Mouse (Mus musculus) stomach, embryonic 14.5 days (tissue): ENCODE data around the gene Me1. TPM values are rescaled to one million over a fixed set of nuclear protein-coding genes. Genes with fewer than 3 reads are reported as not detected.

Experiments used
- ATAC-seq: fragments of 200-750 bp; cut with Nextera tagmentation; 2 replicates; pipeline ENCODE4 v1.8.0; 2017; ENCODE audit warnings: low read depth, moderate TSS enrichment; ENCODE audit not compliant: insufficient number of reproducible peaks, insufficient read depth, low FRiP score
- H3K27ac ChIP-seq: fragments of 300-500 bp; sonication (generic); 2 replicates; pipeline ENCODE4 v1.5.1; 2014; ENCODE audit warnings: mild to moderate bottlenecking, low read length, moderate library complexity, mixed read lengths
- H3K27me3 ChIP-seq: fragments of 300-500 bp; sonication (generic); 2 replicates; pipeline ENCODE4 v1.6.1; 2014; ENCODE audit warnings: low read length, control low read depth, mixed read lengths; ENCODE audit not compliant: control insufficient read depth, insufficient read depth
- H3K36me3 ChIP-seq: fragments of 300-500 bp; sonication (generic); 2 replicates; pipeline ENCODE4 v1.6.1; 2014; ENCODE audit warnings: mild to moderate bottlenecking, control low read depth, low read length, moderate library complexity, mixed read lengths; ENCODE audit not compliant: control insufficient read depth, insufficient read depth
- H3K4me1 ChIP-seq: fragments of 300-500 bp; sonication (generic); 2 replicates; pipeline ENCODE4 v1.6.1; 2014; ENCODE audit warnings: low read length, control low read depth, mixed read lengths; ENCODE audit not compliant: control insufficient read depth, insufficient read depth
- H3K4me2 ChIP-seq: fragments of 300-500 bp; sonication (generic); replicated peaks from 2 replicates; pipeline ENCODE4 v1.6.1; 2014; ENCODE audit warnings: low read depth, low read length, control low read depth
- H3K4me3 ChIP-seq: fragments of 300-500 bp; sonication (generic); 2 replicates; pipeline ENCODE4 v1.5.1; 2014; ENCODE audit warnings: low read depth, low read length, control low read depth
- H3K9ac ChIP-seq: fragments of 300-500 bp; sonication (generic); replicated peaks from 2 replicates; pipeline ENCODE4 v1.6.1; 2014; ENCODE audit warnings: low read depth, mild to moderate bottlenecking, control low read depth, low read length, moderate library complexity, mixed read lengths
- H3K9me3 ChIP-seq: fragments of 300-500 bp; sonication (generic); 2 replicates; pipeline ENCODE4 v1.6.1; 2016; ENCODE audit warnings: low read depth, low read length, control low read depth; ENCODE audit not compliant: control insufficient read depth
- WGBS: fragments of 180-500 bp; shearing (Covaris S2); extraction: QIAGEN DNeasy Blood & Tissue Kit; methylation state at CpG from one replicate; pipeline ENCODE4 v1.1.7; 2014; 5-methylcytosine and 5-hydroxymethylcytosine counted together
- polyA plus RNA-seq: library from polyadenylated mRNA; unstranded; fragments of >200 nt; fragmentation: Nextera tagmentation; extraction: Ambion mirVana; gene quantifications from 2 replicates; pipeline ENCODE4 v1.2.1, GENCODE M21; 2014

The Me1 gene
- polyA plus RNA-seq, 1 experiment from 2014 or later = 10.3 TPM

- Histone ChIP-seq H3K9ac (no peak overlapping the region), H3K36me3 (no peaks in the 10 kb centered on the region), H3K4me2 (no peak overlapping the region), H3K9me3 (no peaks in the 10 kb centered on the region), H3K4me3 (no peak overlapping the region), H3K27me3 (no peaks in the 10 kb centered on the region), H3K27ac (no peak overlapping the region), H3K4me1 (no peaks in the 10 kb centered on the region)
- ATAC-seq = no peak
- WGBS = 76% methylated on average over 6 of the region's 6 CpGs
Measured at GRCm38 (mm10) chr9:86638771-86639170, 57.0 kb downstream of the Me1 start.

GRCm38 (mm10) chr9:86631153-86631552 lies 64.6 kb downstream of the Me1 start:
- H3K4me3 ChIP-seq = no peak overlapping the region
- ATAC-seq = no peak
- H3K36me3 ChIP-seq = no peaks in the 10 kb centered on the region
- 77% methylated on average over 7 of the region's 7 CpGs for WGBS
- H3K4me1 ChIP-seq = no peaks in the 10 kb centered on the region
- no peak overlapping the region for H3K9ac ChIP-seq
- no peak overlapping the region for H3K27ac ChIP-seq
- no peaks in the 10 kb centered on the region for H3K27me3 ChIP-seq
- no peak overlapping the region for H3K4me2 ChIP-seq
- no peaks in the 10 kb centered on the region for H3K9me3 ChIP-seq

GRCm38 (mm10) chr9:86630352-86630931 lies 65.3 kb downstream of the Me1 start:
- Histone ChIP-seq H3K9ac (no peak overlapping the region), H3K27me3 (no peaks in the 10 kb centered on the region), H3K4me2 (no peak overlapping the region), H3K4me3 (no peak overlapping the region), H3K27ac (no peak overlapping the region), H3K36me3 (no peaks in the 10 kb centered on the region), H3K4me1 (no peaks in the 10 kb centered on the region), H3K9me3 (no peaks in the 10 kb centered on the region)
- no peak for ATAC-seq
- WGBS = 72% methylated on average over 5 of the region's 5 CpGs

GRCm38 (mm10) chr9:86629379-86629778 lies 66.4 kb downstream of the Me1 start:
- no peaks in the 10 kb centered on the region for H3K36me3 ChIP-seq
- H3K4me2 ChIP-seq = no peak overlapping the region
- WGBS = 74% methylated on average over 6 of the region's 6 CpGs
- no peak overlapping the region for H3K4me3 ChIP-seq
- H3K27me3 ChIP-seq = no peaks in the 10 kb centered on the region
- no peak overlapping the region for H3K9ac ChIP-seq
- no peaks in the 10 kb centered on the region for H3K4me1 ChIP-seq
- ATAC-seq = no peak
- H3K9me3 ChIP-seq = no peaks in the 10 kb centered on the region
- no peak overlapping the region for H3K27ac ChIP-seq

- Histone ChIP-seq H3K27me3 (no peaks in the 10 kb centered on the region), H3K36me3 (no peaks in the 10 kb centered on the region), H3K9me3 (no peaks in the 10 kb centered on the region), H3K4me3 (no peak overlapping the region), H3K9ac (no peak overlapping the region), H3K27ac (no peak overlapping the region), H3K4me2 (no peak overlapping the region), H3K4me1 (no peaks in the 10 kb centered on the region)
- WGBS = 79% methylated on average over 10 of the region's 10 CpGs
- ATAC-seq = no peak
Measured at GRCm38 (mm10) chr9:86627745-86628496, 67.8 kb downstream of the Me1 start.

- no peaks in the 10 kb centered on the region for H3K27me3 ChIP-seq
- no peaks in the 10 kb centered on the region for H3K9me3 ChIP-seq
- ATAC-seq = no peak
- H3K4me2 ChIP-seq = no peak overlapping the region
- no peaks in the 10 kb centered on the region for H3K4me1 ChIP-seq
- no peak overlapping the region for H3K4me3 ChIP-seq
- H3K9ac ChIP-seq = no peak overlapping the region
- H3K36me3 ChIP-seq = no peaks in the 10 kb centered on the region
- no peak overlapping the region for H3K27ac ChIP-seq
- 75% methylated on average over 3 of the region's 3 CpGs for WGBS
Measured at GRCm38 (mm10) chr9:86626906-86627305, 68.8 kb downstream of the Me1 start.

- H3K9me3 ChIP-seq = no peaks in the 10 kb centered on the region
- H3K4me3 ChIP-seq = no peak overlapping the region
- no peak for ATAC-seq
- no peak overlapping the region for H3K27ac ChIP-seq
- no peaks in the 10 kb centered on the region for H3K27me3 ChIP-seq
- no peak overlapping the region for H3K9ac ChIP-seq
- H3K36me3 ChIP-seq = no peaks in the 10 kb centered on the region
- WGBS = 87% methylated on average over 6 of the region's 6 CpGs
- no peak overlapping the region for H3K4me2 ChIP-seq
- no peaks in the 10 kb centered on the region for H3K4me1 ChIP-seq
Measured at GRCm38 (mm10) chr9:86624781-86625180, 71.0 kb downstream of the Me1 start.

GRCm38 (mm10) chr9:86624039-86624438 lies 71.7 kb downstream of the Me1 start:
- Histone ChIP-seq H3K9me3 (no peaks in the 10 kb centered on the region), H3K27ac (no peak overlapping the region), H3K4me1 (no peaks in the 10 kb centered on the region), H3K4me3 (no peak overlapping the region), H3K27me3 (no peaks in the 10 kb centered on the region), H3K4me2 (no peak overlapping the region), H3K9ac (no peak overlapping the region), H3K36me3 (no peaks in the 10 kb centered on the region)
- WGBS = 88% methylated on average over 12 of the region's 12 CpGs
- ATAC-seq = no peak

GRCm38 (mm10) chr9:86622062-86622461 lies 73.7 kb downstream of the Me1 start:
- H3K9ac ChIP-seq = no peak overlapping the region
- H3K36me3 ChIP-seq = no peaks in the 10 kb centered on the region
- H3K4me3 ChIP-seq = no peak overlapping the region
- H3K27me3 ChIP-seq = no peaks in the 10 kb centered on the region
- H3K9me3 ChIP-seq = no peaks in the 10 kb centered on the region
- WGBS = 68% methylated on average over 2 of the region's 2 CpGs
- H3K4me2 ChIP-seq = no peak overlapping the region
- no peak for ATAC-seq
- no peaks in the 10 kb centered on the region for H3K4me1 ChIP-seq
- no peak overlapping the region for H3K27ac ChIP-seq
